Mouse (Mus musculus): ENCODE measurements around the gene Rcn3.
"Not testable (repeated sequence)": the region's sequence is repeated elsewhere in the genome, so short reads cannot be mapped to it uniquely, and the experiment has no call there.

The Rcn3 gene

GRCm38 (mm10) chr7:45097479-45097878, 5.5 kb upstream of the Rcn3 start:
- no peak for DNase-seq

GRCm38 (mm10) chr7:45095965-45096364, 3.9 kb upstream of the Rcn3 start:
- not testable (repeated sequence) for DNase-seq

GRCm38 (mm10) chr7:45095367-45095766, 3.3 kb upstream of the Rcn3 start:
- no peak for DNase-seq

- DNase-seq = no peak
These were observed 2.1 kb upstream of the Rcn3 start for GRCm38 (mm10) chr7:45094121-45094520.

- no peak for DNase-seq
These were observed 1.5 kb upstream of the Rcn3 start for GRCm38 (mm10) chr7:45093516-45093905.

- DNase-seq = no peak
These were observed 951 bp upstream of the Rcn3 start for GRCm38 (mm10) chr7:45092828-45093515.

- no peak for DNase-seq
These were observed 725 bp downstream of the Rcn3 start for GRCm38 (mm10) chr7:45091001-45091990.

GRCm38 (mm10) chr7:45090251-45090977, 1.6 kb downstream of the Rcn3 start:
- no peak for DNase-seq

GRCm38 (mm10) chr7:45088597-45088996, 3.4 kb downstream of the Rcn3 start:
- DNase-seq = no peak

- DNase-seq = no peak
These were observed 5.9 kb downstream of the Rcn3 start for GRCm38 (mm10) chr7:45086084-45086483.

- DNase-seq = no peak
These were observed 8.6 kb downstream of the Rcn3 start for GRCm38 (mm10) chr7:45083300-45083890.

- no peak for DNase-seq
These were observed 9.4 kb downstream of the Rcn3 start for GRCm38 (mm10) chr7:45082401-45083299.

- no peak for DNase-seq
These were observed 11.0 kb downstream of the Rcn3 start for GRCm38 (mm10) chr7:45081016-45081415.

GRCm38 (mm10) chr7:45079856-45080255, 12.2 kb downstream of the Rcn3 start:
- peak; percentile 88 to 93 for DNase-seq

- peak; percentile 71 to 74 for DNase-seq
These were observed 13.5 kb downstream of the Rcn3 start for GRCm38 (mm10) chr7:45078513-45078912.

- no peak for DNase-seq
These were observed 14.2 kb downstream of the Rcn3 start for GRCm38 (mm10) chr7:45077829-45078228.

GRCm38 (mm10) chr7:45077322-45077721, 14.7 kb downstream of the Rcn3 start:
- no peak for DNase-seq

GRCm38 (mm10) chr7:45076501-45076900, 15.5 kb downstream of the Rcn3 start:
- DNase-seq = no peak

- DNase-seq = no peak
These were observed 16.6 kb downstream of the Rcn3 start for GRCm38 (mm10) chr7:45075405-45075804.

GRCm38 (mm10) chr7:45073949-45074348, 18.1 kb downstream of the Rcn3 start:
- no peak for DNase-seq

- DNase-seq = no peak
These were observed 18.8 kb downstream of the Rcn3 start for GRCm38 (mm10) chr7:45073171-45073707.

Data from cerebellum, postnatal 36 days (tissue).